Mouse (Mus musculus): ENCODE data around the gene Creg2. TPM values are rescaled to one million over a fixed set of nuclear protein-coding genes. Genes with fewer than 3 reads are reported as not detected.

The Creg2 gene
- 0.03 and 0.07 TPM in 2 replicates for polyA plus RNA-seq (2015; fragmentation: Nextera tagmentation; extraction: Ambion mirVana)

GRCm38 (mm10) chr1:39651241-39651548 is at the start of gene Creg2:
Creg2 (minus strand) TSS chr1:39651474.

GRCm38 (mm10) chr1:39577253-39577705 is 74.0 kb downstream of the Creg2 start, which contains the start of gene Rnf149:
Rnf149 (minus strand) TSS chr1:39577405.

Other genes starting within 250 kb of the Creg2 start
- 11.3 and 11.5 TPM in 2 replicates for gene Tbc1d8, start 172.7 kb downstream of the Creg2 start, polyA plus RNA-seq (2015; fragmentation: Nextera tagmentation; extraction: Ambion mirVana)
- gene Cnot11, start 116.5 kb downstream of the Creg2 start, polyA plus RNA-seq (2015; fragmentation: Nextera tagmentation; extraction: Ambion mirVana) = 12.9 and 16.0 TPM in 2 replicates
- gene Rnf149, start 74.1 kb downstream of the Creg2 start, polyA plus RNA-seq (2015; fragmentation: Nextera tagmentation; extraction: Ambion mirVana) = 8.6 and 11.1 TPM in 2 replicates
- gene Rfx8, start 69.5 kb upstream of the Creg2 start, polyA plus RNA-seq (2015; fragmentation: Nextera tagmentation; extraction: Ambion mirVana) = 0.33 and 0.38 TPM in 2 replicates
- 0.86 and 1.7 TPM in 2 replicates for gene Gm3646, start 153.9 kb upstream of the Creg2 start, polyA plus RNA-seq (2015; fragmentation: Nextera tagmentation; extraction: Ambion mirVana)
- 14.3 and 15.7 TPM in 2 replicates for gene Map4k4, start 249.4 kb upstream of the Creg2 start, polyA plus RNA-seq (2015; fragmentation: Nextera tagmentation; extraction: Ambion mirVana)